Mouse (Mus musculus) thymus, adult 2 months (tissue): ENCODE measurements at regions not wholly inside any gene's neighbourhood (a gene's known extent, or its start where the extent isn't known, plus 50 kb on each side); places are given as distances from the start of the nearest gene placed in this dataset.
A peak's percentile ranks its signal among the peaks of the same experiment; 100 is the strongest.

ENCODE experiments used
- DNase-seq: peaks from one replicate; pipeline ENCODE4 v3.0.0; 2021
- H3K27ac ChIP-seq: fragments of 200-500 bp; 2 replicates; pipeline ENCODE4 v1.5.1; 2012; ENCODE audit warnings: low read length, control low read depth; ENCODE audit not compliant: control insufficient read depth, insufficient read depth
- H3K27me3 ChIP-seq: fragments of 200-500 bp; 2 replicates; pipeline ENCODE4 v1.6.1; 2012; ENCODE audit warnings: mild to moderate bottlenecking, low read length, moderate library complexity, mixed read lengths; ENCODE audit not compliant: control insufficient read depth, insufficient read depth
- H3K36me3 ChIP-seq: fragments of 200-500 bp; 2 replicates; pipeline ENCODE4 v1.6.1; 2012; ENCODE audit warnings: mild to moderate bottlenecking, low read length, moderate library complexity; ENCODE audit not compliant: control insufficient read depth, insufficient read depth
- H3K4me1 ChIP-seq: fragments of 200-500 bp; replicated peaks from 2 replicates; pipeline ENCODE4 v1.6.1; 2012; ENCODE audit warnings: low read length; ENCODE audit not compliant: control insufficient read depth, insufficient read depth
- H3K4me3 ChIP-seq: fragments of 200-500 bp; 2 replicates; pipeline ENCODE4 v1.5.1; 2012; ENCODE audit warnings: mild to moderate bottlenecking, low read length, control low read depth, moderate library complexity; ENCODE audit not compliant: control insufficient read depth, insufficient read depth
- CTCF ChIP-seq: fragments of 200-500 bp; IDR thresholded peaks from 2 replicates; pipeline ENCODE4 v1.5.1; 2012; ENCODE audit warnings: mild to moderate bottlenecking, control low read depth, low read length, moderate library complexity, borderline replicate concordance; ENCODE audit not compliant: control insufficient read depth, poor library complexity, insufficient read depth; ENCODE audit errors: extremely low read depth
- POLR2A ChIP-seq: fragments of 200-500 bp; IDR thresholded peaks from 2 replicates; pipeline ENCODE4 v1.6.1; 2012; ENCODE audit warnings: mild to moderate bottlenecking, low read length, control low read depth, moderate library complexity; ENCODE audit not compliant: control insufficient read depth, poor library complexity, insufficient read depth; ENCODE audit errors: extremely low read depth
- WGBS: fragments of 180-500 bp; shearing (Covaris S2); methylation state at CpG from one replicate; pipeline ENCODE4 v1.1.7; 2018; 5-methylcytosine and 5-hydroxymethylcytosine counted together

DNA sequence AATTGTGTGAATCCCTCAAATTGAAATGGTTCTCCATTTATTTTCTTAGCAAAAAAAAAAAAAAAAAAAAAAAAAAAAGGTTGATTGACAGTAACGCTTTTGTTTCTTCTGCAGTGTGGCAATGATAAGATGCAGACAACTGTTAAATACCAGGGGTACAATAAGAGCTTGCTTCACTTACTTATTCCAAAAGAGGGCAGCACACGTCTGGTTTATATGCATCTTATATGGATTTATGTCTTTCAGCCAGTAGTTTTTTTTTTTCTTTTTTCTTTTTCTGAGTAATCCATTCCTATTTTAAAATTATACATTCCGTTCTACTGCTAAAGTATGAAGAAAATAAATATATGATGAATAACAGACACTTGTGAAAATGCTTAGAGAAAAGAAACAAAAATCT, 185.6 kb upstream of the Itga1 start:
- Histone ChIP-seq H3K27me3 (no peaks in the 10 kb centered on the region), H3K4me1 (no peaks in the 10 kb centered on the region), H3K36me3 (no peaks in the 10 kb centered on the region), H3K27ac (no peak overlapping the region), H3K4me3 (no peak overlapping the region)
- DNase-seq: no peak
- TF ChIP-seq CTCF (no peak), POLR2A (no peak)
- 41% methylated on average over 3 of the region's 3 CpGs for WGBS

DNA sequence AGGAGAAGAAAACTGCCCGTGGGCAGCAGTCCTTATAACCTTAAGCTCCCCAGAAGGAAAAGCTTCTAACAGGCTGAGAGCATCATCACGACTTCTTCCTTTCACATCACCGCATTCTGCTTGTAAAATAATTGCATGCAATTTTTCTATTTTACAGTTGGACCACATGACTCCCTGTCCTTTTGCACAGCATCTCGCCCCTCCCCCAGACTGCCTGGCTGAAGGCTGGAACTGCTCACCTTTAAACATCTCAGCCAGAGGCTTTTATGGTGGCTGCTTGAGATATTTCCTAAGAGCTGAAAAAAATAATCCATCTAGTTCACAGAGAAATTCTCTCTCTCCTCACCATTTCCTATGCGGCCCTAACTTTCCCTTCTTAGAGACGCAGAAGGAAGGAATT, 164.4 kb upstream of the Itga1 start:
- Histone ChIP-seq H3K36me3 (no peaks in the 10 kb centered on the region), H3K27ac (no peak overlapping the region), H3K4me1 (no peaks in the 10 kb centered on the region), H3K27me3 (no peaks in the 10 kb centered on the region), H3K4me3 (no peak overlapping the region)
- WGBS: 80% methylated on average over 6 of the region's 6 CpGs
- TF ChIP-seq CTCF (no peak), POLR2A (no peak)
- no peak for DNase-seq

DNA sequence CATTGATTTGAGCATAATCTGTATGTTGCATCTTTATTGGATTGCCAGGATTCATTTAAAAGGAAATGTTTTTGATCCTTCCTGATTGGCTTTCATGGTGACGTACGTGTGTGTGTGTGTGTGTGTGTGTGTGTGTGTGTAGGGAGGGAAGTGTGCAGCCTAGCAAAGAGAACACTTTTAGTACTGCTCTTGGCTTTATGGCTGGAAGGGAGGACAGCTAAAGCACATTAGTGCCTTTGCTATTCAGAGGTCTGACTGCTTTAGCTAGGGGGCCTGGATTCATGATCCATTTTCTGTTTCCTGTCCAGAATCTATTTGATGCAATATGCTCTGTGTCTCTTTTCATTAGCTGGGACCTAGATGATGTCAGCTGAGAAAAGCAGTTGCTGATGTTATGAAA, 155.6 kb upstream of the Itga1 start:
- no peaks in the 10 kb centered on the region for H3K27me3 ChIP-seq
- no peak overlapping the region for H3K27ac ChIP-seq
- H3K4me3 ChIP-seq: no peak overlapping the region
- no peaks in the 10 kb centered on the region for H3K4me1 ChIP-seq
- no peak for DNase-seq
- 89% methylated on average over 2 of the region's 2 CpGs for WGBS
- TF ChIP-seq CTCF (no peak), POLR2A (no peak)
- H3K36me3 ChIP-seq: no peaks in the 10 kb centered on the region

DNA sequence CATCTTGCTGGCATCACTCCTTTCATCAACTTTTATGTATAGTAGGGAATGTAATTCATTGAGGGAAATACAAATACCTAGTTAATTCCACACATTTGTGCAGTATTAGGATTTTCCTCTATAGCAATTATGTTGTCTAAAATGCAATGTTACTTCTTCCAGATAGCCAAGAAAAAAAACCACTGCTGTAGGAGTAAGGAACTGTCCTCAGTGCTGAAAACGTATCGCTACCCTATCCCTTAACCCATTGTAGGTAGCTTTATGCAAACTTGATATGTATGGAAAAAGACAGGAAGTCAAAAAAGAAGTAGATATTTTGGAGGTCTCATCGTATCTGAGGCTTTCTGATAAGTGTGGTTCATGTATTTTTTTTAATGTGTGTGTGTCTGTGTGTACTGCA, 150.8 kb upstream of the Itga1 start:
- Histone ChIP-seq H3K27me3 (no peaks in the 10 kb centered on the region), H3K36me3 (no peaks in the 10 kb centered on the region), H3K27ac (no peak overlapping the region), H3K4me3 (no peak overlapping the region), H3K4me1 (no peaks in the 10 kb centered on the region)
- 59% methylated on average over 3 of the region's 3 CpGs for WGBS
- TF ChIP-seq POLR2A (no peak), CTCF (no peak)
- no peak for DNase-seq

DNA sequence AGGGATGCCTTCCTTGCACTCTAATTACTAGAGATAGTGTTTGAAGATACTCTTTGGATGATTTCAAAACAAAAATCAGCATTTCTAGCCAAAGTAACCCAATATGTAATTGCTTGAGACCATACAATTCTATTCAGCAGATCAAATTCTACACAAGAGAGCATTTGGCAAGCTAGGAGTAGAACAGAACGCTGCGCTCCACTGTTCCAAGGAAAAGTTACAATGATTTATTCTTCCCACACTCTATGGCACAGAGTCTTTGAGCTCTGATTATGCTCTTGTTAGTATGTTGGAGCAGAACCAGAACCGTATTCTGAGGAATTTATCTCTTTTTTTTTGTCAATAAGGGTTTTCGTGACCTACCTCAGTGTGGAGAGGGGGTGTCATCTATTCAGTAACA, 130.2 kb upstream of the Itga1 start:
- Histone ChIP-seq H3K36me3 (no peaks in the 10 kb centered on the region), H3K27me3 (no peaks in the 10 kb centered on the region), H3K4me3 (no peak overlapping the region), H3K27ac (no peak overlapping the region), H3K4me1 (no peaks in the 10 kb centered on the region)
- no peak for DNase-seq
- 94% methylated on average over 4 of the region's 4 CpGs for WGBS
- no peak for TF ChIP-seq POLR2A

DNA sequence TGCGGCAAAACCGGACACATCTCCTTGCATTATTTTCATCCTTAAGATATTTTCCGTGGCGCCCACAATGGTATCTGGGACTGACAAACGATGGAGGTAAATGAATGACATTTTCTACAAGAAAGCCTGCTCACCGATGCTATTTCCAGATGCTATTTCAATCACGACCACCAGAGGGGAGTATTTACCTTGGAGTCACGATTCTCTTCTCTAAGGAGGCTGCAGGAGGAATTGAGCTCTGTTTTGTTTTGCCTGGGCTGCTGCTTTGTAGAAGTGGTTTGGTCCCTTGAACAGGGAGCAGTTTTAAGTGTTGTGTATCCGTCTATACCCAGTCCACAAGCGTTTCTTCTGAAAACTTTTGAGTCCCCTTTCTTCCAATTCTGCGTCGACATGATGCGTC, 128.7 kb upstream of the Itga1 start:
- H3K27me3 ChIP-seq: no peaks in the 10 kb centered on the region
- no peak overlapping the region for H3K4me3 ChIP-seq
- 28% methylated on average over 13 of the region's 13 CpGs for WGBS
- H3K36me3 ChIP-seq: no peaks in the 10 kb centered on the region
- DNase-seq: peak; percentile 18
- no peak overlapping the region for H3K27ac ChIP-seq
- no peak for TF ChIP-seq CTCF
- no peaks in the 10 kb centered on the region for H3K4me1 ChIP-seq

DNA sequence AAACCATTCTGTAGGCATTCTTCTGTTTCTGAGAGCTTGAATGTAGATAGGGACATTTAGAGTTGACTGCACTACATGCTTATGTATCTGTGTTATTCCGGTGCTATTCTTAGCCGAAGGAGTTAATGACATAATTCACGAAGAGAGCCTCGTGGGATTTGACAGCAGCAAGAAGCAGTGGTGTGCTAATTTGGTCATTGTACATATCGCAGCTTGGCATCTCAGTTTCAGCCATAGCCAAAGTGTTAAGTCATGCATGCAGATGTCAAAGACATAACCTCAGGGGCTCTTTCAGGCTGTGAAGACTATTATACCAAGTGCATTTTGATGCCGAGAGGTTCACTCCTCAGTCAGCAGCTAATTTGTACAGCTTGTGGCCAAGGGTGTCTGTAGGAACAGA, 125.1 kb upstream of the Itga1 start:
- no peaks in the 10 kb centered on the region for H3K36me3 ChIP-seq
- H3K27me3 ChIP-seq: no peaks in the 10 kb centered on the region
- no peaks in the 10 kb centered on the region for H3K4me1 ChIP-seq
- no peak overlapping the region for H3K4me3 ChIP-seq
- no peak for TF ChIP-seq CTCF
- TF ChIP-seq POLR2A: no peak
- 84% methylated on average over 6 of the region's 6 CpGs for WGBS
- DNase-seq: no peak
- H3K27ac ChIP-seq: no peak overlapping the region
